Mouse (Mus musculus): ENCODE measurements at regions not wholly inside any gene's neighbourhood (a gene's known extent, or its start where the extent isn't known, plus 50 kb on each side); places are given as distances from the start of the nearest gene placed in this dataset.
"Not testable (repeated sequence)": the region's sequence is repeated elsewhere in the genome, so short reads cannot be mapped to it uniquely, and the experiment has no call there.

DNA sequence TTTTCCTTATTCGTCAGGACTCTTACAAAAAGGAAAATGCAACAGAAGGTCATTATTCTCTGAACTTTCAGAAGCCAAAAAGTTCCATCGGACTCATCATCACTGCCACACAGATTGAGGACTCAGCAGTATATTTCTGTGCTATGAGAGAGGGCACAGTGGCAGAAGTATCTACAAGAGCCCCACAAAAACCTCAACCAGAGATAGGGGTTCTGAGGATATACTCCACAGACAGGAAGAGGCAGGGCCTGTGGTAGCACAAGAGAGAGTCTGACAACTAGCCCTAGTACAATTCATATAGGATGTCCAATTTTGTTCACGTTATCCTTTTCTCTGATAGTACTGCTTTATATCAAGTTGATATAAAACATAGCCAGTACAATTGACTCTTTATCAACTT, 510.4 kb downstream of the Dad1 start:
- TF ChIP-seq CTCF (IDR thresholded peaks at IDR 0.05; ENCODE audit: insufficient read depth, low read length); POLR2A (IDR thresholded peaks at IDR 0.05; ENCODE audit: borderline replicate concordance, extremely low read depth, low read depth, low read length): not testable (repeated sequence)
